9 mouse cellular contexts compared by ENCODE assay signal in the genomic region with DNA sequence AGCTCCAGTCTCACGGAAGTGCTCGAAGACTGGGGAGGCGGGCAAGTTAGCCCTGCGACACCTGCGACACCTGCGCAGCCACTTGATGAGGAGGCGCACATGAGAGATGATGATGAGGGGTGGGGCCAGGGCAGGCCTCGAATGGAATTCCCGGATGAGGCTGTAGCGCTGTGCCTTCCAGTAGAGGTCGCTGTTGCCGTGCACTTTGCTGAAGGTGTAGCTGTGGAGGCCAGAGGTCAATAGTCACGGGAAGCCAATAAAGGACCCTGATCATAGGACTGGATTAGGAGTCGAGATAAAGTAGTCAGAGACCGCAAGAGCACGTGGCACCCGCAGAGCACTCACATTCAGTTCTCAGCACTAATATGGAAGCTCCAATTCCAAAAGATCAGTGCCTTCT. TPM values are rescaled to one million over a fixed set of nuclear protein-coding genes. Genes with fewer than 3 reads are reported as not detected.
A peak's percentile ranks its signal among the peaks of the same experiment; 100 is the strongest.
DNase-seq lines count a peak whose midpoint lies in the region; ATAC-seq lines count a peak whose summit lies in the region.
"Had no signal": no experiment of that assay in that cellular context is flagged by ENCODE, and none has a peak within 500 bp of the region (broad histone marks: within the 10 kb centered on the region; RNA-seq: fewer than 3 reads in every experiment).

No protein-coding gene starts in this region.

- no peaks in the 10 kb centered on the region for H3K27me3 ChIP-seq in kidney, embryonic 16.5 days (ENCODE audit: insufficient read depth, low read length)
- H3K27me3 ChIP-seq in limb, embryonic 15.5 days = peaks cover 5% of the 10 kb centered on the region; the same call in 1 of the 2 replicates
- H3K27me3 ChIP-seq in midbrain, embryonic 15.5 days (replicated peaks) = no peaks in the 10 kb centered on the region
- H3K27me3 ChIP-seq in splenic B cell, adult 2 months (ENCODE audit: control insufficient read depth, insufficient read depth, low read length, poor library complexity, severe bottlenecking) = no peaks in the 10 kb centered on the region

- no peaks in the 10 kb centered on the region for H3K36me3 ChIP-seq in kidney, embryonic 16.5 days (ENCODE audit: insufficient read depth, low read length)
- H3K36me3 ChIP-seq in limb, embryonic 15.5 days = peaks cover 53% of the 10 kb centered on the region
- H3K36me3 ChIP-seq in midbrain, embryonic 15.5 days (replicated peaks) = no peaks in the 10 kb centered on the region
- H3K36me3 ChIP-seq in splenic B cell, adult 2 months (ENCODE audit: control insufficient read depth, insufficient read depth, low read length, poor library complexity, severe bottlenecking) = no peaks in the 10 kb centered on the region

- DNase-seq in B cell, adult 2 months = peak; percentile 62 to 65
- DNase-seq in adrenal gland, adult 18-20 months (ENCODE audit: low spot score in 2 of 2) = peak; percentile 46 to 61
- DNase-seq in embryo, embryonic 10.5 days (ENCODE audit: low spot score) = peak; percentile 91
- peak; percentile 70 for DNase-seq in splenic B cell, adult 2 months (ENCODE audit: low read depth, low spot score)

- H3K27ac ChIP-seq in kidney, embryonic 16.5 days (ENCODE audit: low read length) = no peak overlapping the region
- no peak overlapping the region for H3K27ac ChIP-seq in limb, embryonic 15.5 days
- H3K27ac ChIP-seq in midbrain, embryonic 15.5 days = no peak overlapping the region

- peaks cover 18% of the 10 kb centered on the region for H3K4me1 ChIP-seq in kidney, embryonic 16.5 days (ENCODE audit: insufficient read depth, low read length)
- H3K4me1 ChIP-seq in limb, embryonic 15.5 days = peaks cover 12% of the 10 kb centered on the region; the same call in 1 of the 2 replicates
- peaks cover 18% of the 10 kb centered on the region for H3K4me1 ChIP-seq in midbrain, embryonic 15.5 days

- ATAC-seq in granulocyte monocyte progenitor cell, adult 5-6 weeks (replicated peaks; ENCODE audit: poor library complexity, severe bottlenecking) = peak; percentile 56
- peak; percentile 46 for ATAC-seq in kidney, embryonic 16.5 days (ENCODE audit: low FRiP score, low TSS enrichment)
- no peak for ATAC-seq in limb, embryonic 15.5 days (ENCODE audit: insufficient number of reproducible peaks, low FRiP score, low TSS enrichment, low read depth)
- ATAC-seq in midbrain, embryonic 15.5 days (replicated peaks) = peak; percentile 40

- 0 out of 2 replicates have a peak overlapping the region, but pooled peaks have one; percentile 24 for H3K9ac ChIP-seq in kidney, embryonic 16.5 days (replicated peaks; ENCODE audit: low read length)
- no peak overlapping the region for H3K9ac ChIP-seq in limb, embryonic 15.5 days
- no peak overlapping the region for H3K9ac ChIP-seq in midbrain, embryonic 15.5 days

- no peaks in the 10 kb centered on the region for H3K9me3 ChIP-seq in kidney, embryonic 16.5 days (ENCODE audit: low read length)
- H3K9me3 ChIP-seq in limb, embryonic 15.5 days = no peaks in the 10 kb centered on the region
- H3K9me3 ChIP-seq in midbrain, embryonic 15.5 days = no peaks in the 10 kb centered on the region

- WGBS in kidney, embryonic 16.5 days = 11% methylated on average over 17 of the region's 17 CpGs
- WGBS in limb, embryonic 15.5 days = 9% methylated on average over 17 of the region's 17 CpGs
- 5% methylated on average over 17 of the region's 17 CpGs for WGBS in midbrain, embryonic 15.5 days

- peak overlapping the region; percentile 18 for H3K4me3 ChIP-seq in kidney, embryonic 16.5 days (ENCODE audit: low read length)
- no peak overlapping the region for H3K4me3 ChIP-seq in limb, embryonic 15.5 days
- H3K4me3 ChIP-seq in midbrain, embryonic 15.5 days = peak overlapping the region; percentile 13
- H3K4me3 ChIP-seq: erythroblast, embryonic 14.5 days had no signal

- H3K4me2 ChIP-seq in kidney, embryonic 16.5 days (replicated peaks; ENCODE audit: low read depth, low read length) = peak overlapping the region; percentile 49
- H3K4me2 ChIP-seq in limb, embryonic 15.5 days = 0 out of 2 replicates have a peak overlapping the region, but pooled peaks have one; percentile 19
- peak overlapping the region; percentile 42 for H3K4me2 ChIP-seq in midbrain, embryonic 15.5 days

RNA-seq across cellular contexts. Expression of a gene that starts 28.0 kb away (rescaled TPM):
- under 1 TPM in 1 of 2 experiments, not detected in 1; 0.19 TPM for total RNA-seq in adrenal gland, adult 18-20 months (2021)
- total RNA-seq in granulocyte monocyte progenitor cell, adult 5-6 weeks (2014; fragmentation: Nextera tagmentation) = not detected in 2 replicates
- not detected in 2 replicates for total RNA-seq in granulocyte monocyte progenitor cell, adult 5-6 weeks (2017)
- not detected in 2 replicates for polyA plus RNA-seq in kidney, embryonic 16.5 days (2015; fragmentation: Nextera tagmentation; extraction: Ambion mirVana)
- not detected in 2 replicates for polyA plus RNA-seq in limb, embryonic 15.5 days (2015; fragmentation: Nextera tagmentation; extraction: Ambion mirVana)
- not detected in 2 replicates for polyA plus RNA-seq in midbrain, embryonic 15.5 days (2015; fragmentation: Nextera tagmentation; extraction: Ambion mirVana)
- polyA plus RNA-seq: erythroblast, embryonic 14.5 days had no signal

RNA-seq across cellular contexts. Expression of a gene that starts 28.3 kb away (rescaled TPM):
- total RNA-seq in adrenal gland, adult 18-20 months (2021) = 10 to 100 TPM in 1 of 2 experiments, 1 to 10 TPM in 1; 7.8 to 11.0 TPM
- 5.4 and 6.3 TPM in 2 replicates for total RNA-seq in granulocyte monocyte progenitor cell, adult 5-6 weeks (2014; fragmentation: Nextera tagmentation)
- 2.4 and 3.9 TPM in 2 replicates for total RNA-seq in granulocyte monocyte progenitor cell, adult 5-6 weeks (2017)
- polyA plus RNA-seq in kidney, embryonic 16.5 days (2015; fragmentation: Nextera tagmentation; extraction: Ambion mirVana) = 22.3 and 23.6 TPM in 2 replicates
- polyA plus RNA-seq in limb, embryonic 15.5 days (2015; fragmentation: Nextera tagmentation; extraction: Ambion mirVana) = 22.0 and 22.6 TPM in 2 replicates
- 10.7 and 12.7 TPM in 2 replicates for polyA plus RNA-seq in midbrain, embryonic 15.5 days (2015; fragmentation: Nextera tagmentation; extraction: Ambion mirVana)

RNA-seq across cellular contexts. Expression of a gene that starts 29.8 kb away (rescaled TPM):
- total RNA-seq in adrenal gland, adult 18-20 months (2021) = under 1 TPM; 0.17 to 0.83 TPM
- total RNA-seq in granulocyte monocyte progenitor cell, adult 5-6 weeks (2014; fragmentation: Nextera tagmentation) = not detected in 2 replicates
- total RNA-seq in granulocyte monocyte progenitor cell, adult 5-6 weeks (2017) = not detected in 2 replicates
- polyA plus RNA-seq in kidney, embryonic 16.5 days (2015; fragmentation: Nextera tagmentation; extraction: Ambion mirVana) = 1.7 and 1.8 TPM in 2 replicates
- polyA plus RNA-seq in limb, embryonic 15.5 days (2015; fragmentation: Nextera tagmentation; extraction: Ambion mirVana) = 6.5 and 15.1 TPM in 2 replicates
- 0.23 and 0.26 TPM in 2 replicates for polyA plus RNA-seq in midbrain, embryonic 15.5 days (2015; fragmentation: Nextera tagmentation; extraction: Ambion mirVana)
- polyA plus RNA-seq: erythroblast, embryonic 14.5 days had no signal
